Mouse (Mus musculus): ENCODE data around the gene Kctd4.
"Not testable (repeated sequence)": the region's sequence is repeated elsewhere in the genome, so short reads cannot be mapped to it uniquely, and the experiment has no call there.

Gene Kctd4

GRCm38 (mm10) chr14:75954766-75955165, at the start of gene Kctd4:
Kctd4 (plus strand) TSS chr14:75955009.
- DNase-seq (ENCODE audit: low spot score in 2 of 2), result no peak

- DNase-seq (ENCODE audit: low spot score in 2 of 2), result no peak
These were observed 47.9 kb upstream of the Kctd4 start for GRCm38 (mm10) chr14:75906931-75907330.

GRCm38 (mm10) chr14:75911968-75912367, 42.8 kb upstream of the Kctd4 start:
- no peak for DNase-seq (ENCODE audit: low spot score in 2 of 2)

- DNase-seq (ENCODE audit: low spot score in 2 of 2), result no peak
These were observed 42.1 kb upstream of the Kctd4 start for GRCm38 (mm10) chr14:75912665-75913064.

GRCm38 (mm10) chr14:75923314-75924052, 31.3 kb upstream of the Kctd4 start:
- no peak for DNase-seq (ENCODE audit: low spot score in 2 of 2)

- not testable (repeated sequence) for DNase-seq (ENCODE audit: low spot score in 2 of 2)
These were observed 25.1 kb upstream of the Kctd4 start for GRCm38 (mm10) chr14:75929713-75930112.

GRCm38 (mm10) chr14:75931266-75931665, 23.5 kb upstream of the Kctd4 start:
- no peak for DNase-seq (ENCODE audit: low spot score in 2 of 2)

GRCm38 (mm10) chr14:75934359-75934758, 20.4 kb upstream of the Kctd4 start:
- DNase-seq (ENCODE audit: low spot score in 2 of 2), result no peak

- DNase-seq (ENCODE audit: low spot score in 2 of 2), result no peak
These were observed 17.1 kb upstream of the Kctd4 start for GRCm38 (mm10) chr14:75937714-75938113.

GRCm38 (mm10) chr14:75941500-75941899, 13.3 kb upstream of the Kctd4 start:
- DNase-seq (ENCODE audit: low spot score in 2 of 2), result no peak

- no peak for DNase-seq (ENCODE audit: low spot score in 2 of 2)
These were observed 12.4 kb upstream of the Kctd4 start for GRCm38 (mm10) chr14:75942365-75942764.

- no peak for DNase-seq (ENCODE audit: low spot score in 2 of 2)
These were observed 7.1 kb upstream of the Kctd4 start for GRCm38 (mm10) chr14:75947674-75948073.

GRCm38 (mm10) chr14:75953011-75953410, 1.8 kb upstream of the Kctd4 start:
- no peak for DNase-seq (ENCODE audit: low spot score in 2 of 2)

GRCm38 (mm10) chr14:75962250-75962649, 7.4 kb downstream of the Kctd4 start:
- DNase-seq (ENCODE audit: low spot score in 2 of 2), result no peak

- no peak for DNase-seq (ENCODE audit: low spot score in 2 of 2)
These were observed 8.4 kb downstream of the Kctd4 start for GRCm38 (mm10) chr14:75963215-75963614.

- no peak for DNase-seq (ENCODE audit: low spot score in 2 of 2)
These were observed 9.2 kb downstream of the Kctd4 start for GRCm38 (mm10) chr14:75964000-75964399.

- DNase-seq (ENCODE audit: low spot score in 2 of 2), result no peak
These were observed 9.6 kb downstream of the Kctd4 start for GRCm38 (mm10) chr14:75964433-75964832.

GRCm38 (mm10) chr14:75967291-75967690, 12.5 kb downstream of the Kctd4 start:
- no peak for DNase-seq (ENCODE audit: low spot score in 2 of 2)

- DNase-seq (ENCODE audit: low spot score in 2 of 2), result no peak
These were observed 21.3 kb downstream of the Kctd4 start for GRCm38 (mm10) chr14:75976107-75976506.

- no peak for DNase-seq (ENCODE audit: low spot score in 2 of 2)
These were observed 26.4 kb downstream of the Kctd4 start for GRCm38 (mm10) chr14:75981231-75981630.

GRCm38 (mm10) chr14:75983891-75984290, 29.1 kb downstream of the Kctd4 start:
- no peak for DNase-seq (ENCODE audit: low spot score in 2 of 2)

- DNase-seq (ENCODE audit: low spot score in 2 of 2), result no peak
These were observed 30.3 kb downstream of the Kctd4 start for GRCm38 (mm10) chr14:75985112-75985511.

GRCm38 (mm10) chr14:75986878-75987483, 32.2 kb downstream of the Kctd4 start:
- DNase-seq (ENCODE audit: low spot score in 2 of 2), result no peak

Measured in heart, adult 9 months (tissue).